Mouse (Mus musculus) heart, embryonic 15.5 days (tissue): ENCODE results near the gene Iqca. TPM values are rescaled to one million over a fixed set of nuclear protein-coding genes. Genes with fewer than 3 reads are reported as not detected.

ENCODE experiments used
- ATAC-seq: fragments of 200-750 bp; cut with Nextera tagmentation; replicated peaks from 2 replicates; pipeline ENCODE4 v1.8.0; 2017; ENCODE audit warnings: low read depth, moderate TSS enrichment; ENCODE audit not compliant: insufficient number of reproducible peaks, insufficient read depth, low FRiP score
- H3K27ac ChIP-seq: fragments of 300-500 bp; sonication (generic); 2 replicates; pipeline ENCODE4 v1.5.1; 2015; ENCODE audit warnings: mild to moderate bottlenecking, inconsistent platforms
- H3K27me3 ChIP-seq: fragments of 300-500 bp; sonication (generic); 2 replicates; pipeline ENCODE4 v1.6.1; 2015; ENCODE audit warnings: inconsistent platforms
- H3K36me3 ChIP-seq: fragments of 300-500 bp; sonication (generic); 2 replicates; pipeline ENCODE4 v1.6.1; 2015; ENCODE audit warnings: mild to moderate bottlenecking, inconsistent platforms
- H3K4me1 ChIP-seq: fragments of 300-500 bp; sonication (generic); replicated peaks from 2 replicates; pipeline ENCODE4 v1.6.1; 2015; ENCODE audit warnings: inconsistent platforms
- H3K4me2 ChIP-seq: fragments of 300-500 bp; sonication (generic); 2 replicates; pipeline ENCODE4 v1.6.1; 2015; ENCODE audit warnings: inconsistent platforms, mild to moderate bottlenecking, moderate library complexity
- H3K4me3 ChIP-seq: fragments of 300-500 bp; sonication (generic); 2 replicates; pipeline ENCODE4 v1.5.1; 2015; ENCODE audit warnings: mild to moderate bottlenecking, inconsistent platforms
- H3K9ac ChIP-seq: fragments of 300-500 bp; sonication (generic); 2 replicates; pipeline ENCODE4 v1.6.1; 2015; ENCODE audit warnings: mild to moderate bottlenecking, inconsistent platforms
- H3K9me3 ChIP-seq: fragments of 300-500 bp; sonication (generic); replicated peaks from 2 replicates; pipeline ENCODE4 v1.6.1; 2016; ENCODE audit warnings: inconsistent platforms
- WGBS: fragments of 180-500 bp; shearing (Covaris S2); methylation state at CpG from one replicate; pipeline ENCODE4 v1.1.7; 2015; ENCODE audit warnings: mixed read lengths; 5-methylcytosine and 5-hydroxymethylcytosine counted together
- polyA plus RNA-seq: library from polyadenylated mRNA; unstranded; fragments of >200 nt; fragmentation: Nextera tagmentation; extraction: Ambion mirVana; gene quantifications from 2 replicates; pipeline ENCODE4 v1.2.1, GENCODE M21; 2015

The Iqca gene
- polyA plus RNA-seq, 1 experiment from 2014 or later, result not detected

GRCm38 (mm10) chr1:90054991-90055390, 98.2 kb downstream of the Iqca start:
- Histone ChIP-seq H3K4me2 (no peak overlapping the region), H3K4me1 (no peaks in the 10 kb centered on the region), H3K9me3 (no peaks in the 10 kb centered on the region), H3K36me3 (no peaks in the 10 kb centered on the region), H3K27me3 (peaks cover 11% of the 10 kb centered on the region), H3K27ac (no peak overlapping the region), H3K4me3 (no peak overlapping the region), H3K9ac (no peak overlapping the region)
- ATAC-seq, result no peak
- WGBS, result 74% methylated on average over 4 of the region's 4 CpGs

GRCm38 (mm10) chr1:90051347-90051746, 101.9 kb downstream of the Iqca start:
- Histone ChIP-seq H3K9me3 (no peaks in the 10 kb centered on the region), H3K4me3 (no peak overlapping the region), H3K4me1 (no peaks in the 10 kb centered on the region), H3K36me3 (no peaks in the 10 kb centered on the region), H3K27ac (no peak overlapping the region), H3K4me2 (no peak overlapping the region), H3K9ac (no peak overlapping the region), H3K27me3 (peaks cover 15% of the 10 kb centered on the region)
- 25% methylated on average over 5 of the region's 5 CpGs for WGBS
- no peak for ATAC-seq

GRCm38 (mm10) chr1:90050046-90050739, 103.0 kb downstream of the Iqca start:
- H3K4me2 ChIP-seq, result no peak overlapping the region
- H3K9ac ChIP-seq, result no peak overlapping the region
- H3K9me3 ChIP-seq, result no peaks in the 10 kb centered on the region
- no peak overlapping the region for H3K4me3 ChIP-seq
- H3K4me1 ChIP-seq, result no peaks in the 10 kb centered on the region
- 47% methylated on average over 20 of the region's 20 CpGs for WGBS
- peaks cover 21% of the 10 kb centered on the region for H3K27me3 ChIP-seq
- no peak overlapping the region for H3K27ac ChIP-seq
- ATAC-seq, result no peak
- H3K36me3 ChIP-seq, result no peaks in the 10 kb centered on the region

- Histone ChIP-seq H3K27ac (no peak overlapping the region), H3K4me3 (no peak overlapping the region), H3K36me3 (no peaks in the 10 kb centered on the region), H3K4me1 (no peaks in the 10 kb centered on the region), H3K4me2 (no peak overlapping the region), H3K9me3 (no peaks in the 10 kb centered on the region), H3K27me3 (no peaks in the 10 kb centered on the region), H3K9ac (no peak overlapping the region)
- 67% methylated on average over 2 of the region's 2 CpGs for WGBS
- no peak for ATAC-seq
Observed at GRCm38 (mm10) chr1:90028305-90028704, 124.9 kb downstream of the Iqca start.

DNA sequence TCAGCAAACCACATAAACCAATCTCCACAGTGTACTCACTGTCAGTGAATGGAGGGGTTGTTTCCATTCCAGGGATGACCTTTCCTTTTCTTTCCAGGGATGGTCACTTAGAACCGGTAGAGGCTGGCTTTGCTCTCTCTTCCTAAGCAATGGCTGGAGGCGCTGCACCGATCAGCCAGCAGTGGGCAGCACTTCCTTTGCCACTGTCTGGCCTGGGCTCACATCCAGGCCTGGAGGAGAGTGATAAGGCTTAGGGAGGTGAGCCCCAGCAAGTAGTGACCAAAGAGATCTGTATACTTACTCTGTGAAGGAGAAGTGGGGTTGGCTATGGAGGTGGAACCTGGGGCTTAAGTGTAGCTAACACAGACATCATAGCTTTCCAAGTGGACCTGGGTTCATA, 126.3 kb downstream of the Iqca start:
- no peak overlapping the region for H3K9ac ChIP-seq
- no peaks in the 10 kb centered on the region for H3K36me3 ChIP-seq
- no peaks in the 10 kb centered on the region for H3K27me3 ChIP-seq
- 16% methylated on average over 3 of the region's 3 CpGs for WGBS
- no peaks in the 10 kb centered on the region for H3K9me3 ChIP-seq
- H3K4me2 ChIP-seq, result no peak overlapping the region
- H3K4me1 ChIP-seq, result no peaks in the 10 kb centered on the region
- no peak overlapping the region for H3K4me3 ChIP-seq
- ATAC-seq, result no peak; the same call in 1 of the 2 replicates
- H3K27ac ChIP-seq, result no peak overlapping the region

- ATAC-seq, result no peak
- Histone ChIP-seq H3K27me3 (no peaks in the 10 kb centered on the region), H3K36me3 (no peaks in the 10 kb centered on the region), H3K4me2 (no peak overlapping the region), H3K9ac (no peak overlapping the region), H3K27ac (no peak overlapping the region), H3K4me1 (0 out of 2 replicates have a peak, but pooled peaks cover 5% of the 10 kb centered on the region), H3K4me3 (no peak overlapping the region), H3K9me3 (no peaks in the 10 kb centered on the region)
- WGBS, result 87% methylated on average over 5 of the region's 5 CpGs
Observed at GRCm38 (mm10) chr1:90020336-90020735, 132.9 kb downstream of the Iqca start.

GRCm38 (mm10) chr1:90018071-90018470, 135.1 kb downstream of the Iqca start:
- no peaks in the 10 kb centered on the region for H3K36me3 ChIP-seq
- no peak for ATAC-seq
- H3K4me1 ChIP-seq, result 0 out of 2 replicates have a peak, but pooled peaks cover 5% of the 10 kb centered on the region
- no peak overlapping the region for H3K9ac ChIP-seq
- no peak overlapping the region for H3K4me2 ChIP-seq
- no peaks in the 10 kb centered on the region for H3K9me3 ChIP-seq
- WGBS, result 62% methylated on average over 6 of the region's 6 CpGs
- no peak overlapping the region for H3K4me3 ChIP-seq
- no peaks in the 10 kb centered on the region for H3K27me3 ChIP-seq
- no peak overlapping the region for H3K27ac ChIP-seq

- Histone ChIP-seq H3K4me2 (no peak within 1 kb of the TSS), H3K4me3 (no peak within 1 kb of the TSS)
- ATAC-seq, result no peak; the same call in 1 of the 2 replicates
Observed at GRCm38 (mm10) chr1:90014446-90014845, 138.8 kb downstream of the Iqca start, which contains the start of gene Asb18. Gene Asb18, minus strand, starts transcription at chr1:90014666.

GRCm38 (mm10) chr1:90013273-90013672, 139.9 kb downstream of the Iqca start:
- Histone ChIP-seq H3K27ac (no peak overlapping the region), H3K4me2 (no peak overlapping the region), H3K4me3 (no peak overlapping the region), H3K9me3 (no peaks in the 10 kb centered on the region), H3K27me3 (no peaks in the 10 kb centered on the region), H3K36me3 (no peaks in the 10 kb centered on the region), H3K4me1 (0 out of 2 replicates have a peak, but pooled peaks cover 5% of the 10 kb centered on the region), H3K9ac (no peak overlapping the region)
- ATAC-seq, result no peak
- WGBS, result 77% methylated on average over 5 of the region's 5 CpGs

More at GRCm38 (mm10) chr1:90014446-90014845, 138.8 kb downstream of the Iqca start, which contains the start of gene Asb18:
- Histone ChIP-seq H3K27me3 (no peaks in the 10 kb centered on the region), H3K9ac (no peak within 1 kb of the TSS), H3K9me3 (no peaks in the 10 kb centered on the region), H3K4me1 (0 out of 2 replicates have a peak, but pooled peaks cover 5% of the 10 kb centered on the region), H3K36me3 (no peaks in the 10 kb centered on the region), H3K27ac (peak within 1 kb of the TSS; percentile 20)
- WGBS, result 37% methylated on average over 5 of the region's 5 CpGs

DNA sequence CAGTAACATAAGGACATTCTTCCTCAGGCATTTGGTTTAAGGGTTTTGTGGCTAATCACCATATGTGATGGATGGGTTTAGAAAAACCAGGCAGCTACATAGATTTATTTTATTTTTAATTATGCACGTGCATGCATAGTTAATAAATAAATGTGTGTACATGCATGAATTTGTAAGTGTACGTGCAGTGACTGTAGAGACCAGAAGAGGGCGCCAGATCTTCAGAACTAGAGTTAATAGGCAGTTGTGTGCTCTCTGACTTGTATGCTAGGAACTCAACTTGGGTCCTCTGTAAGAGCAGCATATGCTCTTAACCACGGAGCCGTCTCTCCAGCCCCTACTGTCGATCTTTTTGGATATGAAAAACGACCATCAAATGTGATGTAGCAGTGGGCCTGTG, 140.4 kb downstream of the Iqca start:
- ATAC-seq, result no peak
- no peak overlapping the region for H3K27ac ChIP-seq
- no peaks in the 10 kb centered on the region for H3K9me3 ChIP-seq
- 66% methylated on average over 7 of the region's 7 CpGs for WGBS
- H3K27me3 ChIP-seq, result no peaks in the 10 kb centered on the region
- H3K4me1 ChIP-seq, result 0 out of 2 replicates have a peak, but pooled peaks cover 5% of the 10 kb centered on the region
- no peak overlapping the region for H3K9ac ChIP-seq
- no peak overlapping the region for H3K4me3 ChIP-seq
- H3K36me3 ChIP-seq, result no peaks in the 10 kb centered on the region
- no peak overlapping the region for H3K4me2 ChIP-seq

GRCm38 (mm10) chr1:90012168-90012567, 141.0 kb downstream of the Iqca start:
- H3K36me3 ChIP-seq, result no peaks in the 10 kb centered on the region
- H3K4me3 ChIP-seq, result no peak overlapping the region
- no peak overlapping the region for H3K27ac ChIP-seq
- H3K9me3 ChIP-seq, result no peaks in the 10 kb centered on the region
- no peak overlapping the region for H3K4me2 ChIP-seq
- WGBS, result 75% methylated on average over 3 of the region's 3 CpGs
- H3K4me1 ChIP-seq, result no peaks in the 10 kb centered on the region
- ATAC-seq, result no peak
- no peak overlapping the region for H3K9ac ChIP-seq
- no peaks in the 10 kb centered on the region for H3K27me3 ChIP-seq

GRCm38 (mm10) chr1:90010077-90010476, 143.1 kb downstream of the Iqca start:
- Histone ChIP-seq H3K27me3 (no peaks in the 10 kb centered on the region), H3K9ac (no peak overlapping the region), H3K4me3 (no peak overlapping the region), H3K36me3 (no peaks in the 10 kb centered on the region), H3K4me1 (no peaks in the 10 kb centered on the region), H3K4me2 (no peak overlapping the region), H3K27ac (no peak overlapping the region), H3K9me3 (no peaks in the 10 kb centered on the region)
- ATAC-seq, result no peak
- 76% methylated on average over 1 of the region's 1 CpGs for WGBS
